Mouse (Mus musculus) T-helper 2 cell (primary cell): ENCODE measurements around the gene Sec14l1.

Experiments used
- in situ Hi-C: fragments of 300-600 bp; cut with MboI, MseI; formaldehyde crosslinking; loops from one replicate; pipeline ENCODE4 v1.15.1; 2025; ENCODE audit warnings: high pct_unique_total_duplicates

Gene Sec14l1

DNA sequence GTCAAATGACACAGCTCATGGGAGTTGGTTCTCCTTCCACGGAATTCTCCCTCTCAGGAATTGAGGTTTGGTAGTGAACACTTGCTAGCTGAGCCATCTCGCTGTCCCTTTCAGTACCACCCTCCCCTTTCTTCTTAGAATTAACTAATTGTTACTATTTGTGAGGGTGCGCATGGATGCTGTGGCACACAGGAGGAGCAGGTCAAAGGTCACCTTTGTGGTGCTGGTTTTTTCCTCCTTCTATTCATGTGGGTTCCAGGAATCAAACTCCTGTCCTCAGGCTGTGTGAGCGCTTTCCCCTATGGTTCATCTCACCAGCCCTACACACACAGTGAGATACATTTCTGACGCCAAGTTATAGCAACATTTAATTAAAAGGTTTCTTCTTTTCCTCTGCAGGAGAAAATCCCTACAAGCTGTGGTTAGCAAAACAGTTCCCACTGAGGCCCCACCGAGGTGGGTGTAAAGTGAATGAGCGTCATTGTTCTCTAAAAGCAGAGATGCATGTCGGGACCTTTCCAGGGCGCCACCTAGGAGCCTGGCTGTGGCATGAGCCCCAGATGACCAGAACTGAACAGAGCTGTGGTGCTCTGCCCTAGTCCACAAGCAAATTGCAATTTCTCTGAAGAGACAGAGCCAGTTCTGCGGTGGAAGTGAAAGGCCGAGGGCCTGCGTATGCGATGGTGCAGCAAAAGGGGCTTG, 8.2 kb upstream of the Sec14l1 start:
- in situ Hi-C loops, result no loop called here

DNA sequence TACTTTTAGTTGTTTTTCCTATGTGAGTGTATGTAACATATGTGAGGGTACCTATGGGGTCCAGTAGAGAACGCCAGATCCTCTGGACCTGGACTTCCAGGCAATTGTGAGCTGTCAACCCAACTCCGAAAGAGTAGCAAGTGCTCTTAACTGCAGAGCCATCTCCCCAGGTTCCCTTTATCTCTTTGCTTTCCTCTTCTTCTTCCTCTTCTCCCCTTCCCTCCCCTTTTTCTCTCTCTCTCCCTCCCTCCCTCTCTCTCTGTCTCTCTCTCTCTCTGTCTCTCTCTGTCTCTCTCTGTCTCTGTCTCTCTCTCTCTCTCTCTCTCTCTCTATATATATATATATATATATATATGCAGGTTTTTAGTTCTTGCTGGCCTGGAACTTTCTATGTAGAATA, 7.1 kb upstream of the Sec14l1 start:
- in situ Hi-C loops, result no loop called here

DNA sequence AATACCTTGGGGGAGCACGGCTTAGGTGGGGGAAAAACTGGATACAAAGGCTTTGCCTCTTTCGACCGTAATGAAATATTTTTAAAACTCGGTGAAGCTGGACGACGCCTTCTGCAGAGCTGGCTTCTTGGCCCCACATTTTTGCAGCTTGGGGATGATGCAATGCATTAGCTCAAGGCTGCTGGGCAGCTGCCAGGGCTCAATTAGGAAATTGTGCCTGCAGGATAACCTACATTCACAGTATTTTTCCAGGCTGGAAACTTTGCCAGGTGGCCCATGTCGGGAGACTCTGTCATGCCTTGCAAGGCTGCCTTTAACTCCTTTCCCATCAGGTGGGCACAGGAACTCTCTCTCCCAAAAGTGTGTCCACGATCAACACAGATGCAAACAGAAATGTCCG, 6.4 kb upstream of the Sec14l1 start:
- in situ Hi-C loops, result no loop called here

DNA sequence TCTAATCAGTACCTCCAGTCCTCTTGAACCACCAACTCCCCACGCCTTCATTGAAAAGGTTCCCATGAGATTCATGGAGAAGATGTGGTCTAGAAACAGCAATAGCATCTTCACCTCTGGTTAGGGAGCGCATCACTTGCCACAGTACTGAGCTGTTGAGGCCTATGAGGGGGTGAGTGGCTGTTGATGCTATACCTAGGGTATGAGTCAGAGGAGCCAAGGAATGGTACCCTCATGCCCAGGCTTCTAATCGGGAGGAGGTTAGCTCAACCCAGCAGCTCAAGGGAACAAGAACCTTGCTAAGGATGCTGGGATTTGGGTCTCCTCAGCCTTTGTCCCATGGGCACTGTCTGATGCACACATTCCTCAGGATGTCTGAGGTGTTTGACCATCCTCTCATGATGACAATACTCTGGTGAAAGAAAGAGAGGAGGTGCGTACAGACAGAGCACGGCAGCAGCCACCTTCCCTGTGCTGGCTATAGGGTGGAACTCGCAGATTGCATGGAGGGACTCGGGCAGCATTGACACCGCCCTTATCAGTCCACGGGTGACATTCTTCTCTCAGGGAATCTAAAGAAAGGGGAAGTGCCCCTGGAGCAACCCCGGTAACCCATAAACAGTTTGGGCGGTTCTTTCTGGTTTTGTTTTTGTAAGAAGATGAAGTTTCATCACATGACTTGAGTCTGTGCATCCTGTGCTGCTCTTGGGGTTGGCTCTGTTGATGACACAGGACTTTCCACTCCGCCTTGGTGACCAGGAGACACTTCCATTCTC, 5.6 kb upstream of the Sec14l1 start:
- in situ Hi-C loops, result no loop called here

DNA sequence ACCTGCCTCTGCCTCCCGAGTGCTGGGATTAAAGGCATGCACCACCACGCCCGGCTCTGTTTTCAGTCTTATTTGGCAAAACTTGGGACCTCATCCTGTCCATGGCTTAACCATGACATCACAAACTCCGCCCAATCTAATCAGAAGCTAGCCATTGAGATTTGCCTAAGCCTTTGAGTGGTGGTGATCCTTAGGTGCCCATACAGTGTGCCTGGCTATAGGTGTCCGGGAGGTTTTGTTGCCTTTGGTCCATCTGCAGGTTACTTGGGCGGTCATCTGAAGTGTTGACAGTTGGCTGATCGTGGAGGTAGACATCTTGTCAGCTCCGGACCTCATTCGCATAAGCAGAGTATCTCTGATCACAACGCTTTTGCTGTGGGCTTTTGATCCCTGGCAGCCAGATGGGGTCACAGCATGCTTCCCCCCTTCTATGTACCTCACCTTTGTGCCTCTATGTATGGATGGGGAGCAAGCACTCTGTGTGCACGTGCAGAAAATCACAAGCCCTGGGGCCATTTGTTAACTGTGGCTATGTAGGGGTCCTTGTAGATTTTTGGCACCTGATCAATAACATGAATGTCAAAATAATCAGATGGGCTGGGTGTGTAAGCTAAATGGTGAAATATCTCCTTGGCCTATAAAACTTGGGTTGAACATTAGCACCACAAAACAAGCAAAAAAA, 2.9 kb upstream of the Sec14l1 start:
- in situ Hi-C loops, result no loop called here

DNA sequence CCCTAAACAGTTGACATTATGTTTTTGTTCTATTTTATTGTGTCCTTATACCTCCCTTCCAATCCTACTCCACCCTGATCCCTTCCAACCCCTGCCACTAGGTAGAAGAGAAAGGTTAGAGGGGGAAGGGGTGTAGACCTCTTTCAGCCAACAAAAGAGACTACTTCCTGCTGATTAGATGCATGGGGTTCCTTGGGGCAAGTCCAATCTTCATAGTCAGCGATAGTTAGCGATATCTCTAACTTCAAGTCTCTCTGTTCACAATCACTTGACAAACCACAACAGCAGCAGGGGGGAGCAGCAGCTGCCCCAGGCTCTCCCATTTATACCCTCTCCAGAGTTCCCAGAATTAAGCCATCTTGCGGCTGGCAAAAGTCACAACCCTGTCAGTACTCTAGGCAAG, 2.3 kb upstream of the Sec14l1 start:
- in situ Hi-C loops, result no loop called here

DNA sequence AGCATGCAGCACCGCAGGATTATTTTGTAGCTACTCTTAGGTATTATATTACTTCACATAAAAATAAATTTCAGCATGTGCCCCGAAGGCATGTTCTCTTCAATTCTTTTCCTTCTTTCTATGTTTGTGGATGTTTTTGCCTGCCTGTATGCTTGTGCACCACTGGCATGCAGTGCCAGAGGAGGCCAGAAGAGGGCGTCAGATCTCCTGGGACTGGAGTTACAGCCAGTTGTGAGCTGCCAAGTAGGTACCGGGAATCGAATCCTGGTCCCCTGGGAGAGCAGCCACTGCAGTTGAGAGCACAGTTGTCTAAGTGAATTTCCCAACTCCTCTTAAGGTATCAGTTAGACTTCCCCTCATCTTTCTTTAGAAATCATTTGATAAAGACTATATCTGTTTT, 1.6 kb upstream of the Sec14l1 start:
- in situ Hi-C loops, result no loop called here

DNA sequence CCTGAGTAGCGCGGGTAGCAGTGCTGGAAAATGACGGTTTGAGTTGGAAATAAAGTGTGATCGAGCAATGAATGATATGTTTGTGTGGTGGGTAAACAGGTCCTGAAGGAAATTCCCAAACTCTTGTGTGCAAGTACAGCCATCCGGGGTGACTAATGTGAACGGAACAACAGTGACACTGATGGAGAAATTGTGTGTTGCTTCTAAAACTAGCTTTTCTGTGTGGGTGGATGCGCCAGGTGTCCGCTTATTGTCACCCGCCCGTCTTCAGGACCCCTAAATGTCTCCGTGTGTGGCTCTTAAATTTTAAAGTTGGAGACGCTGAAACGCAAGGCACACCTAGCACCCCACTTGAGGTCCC, 757 bp upstream of the Sec14l1 start:
- in situ Hi-C loops, result no loop called here

DNA sequence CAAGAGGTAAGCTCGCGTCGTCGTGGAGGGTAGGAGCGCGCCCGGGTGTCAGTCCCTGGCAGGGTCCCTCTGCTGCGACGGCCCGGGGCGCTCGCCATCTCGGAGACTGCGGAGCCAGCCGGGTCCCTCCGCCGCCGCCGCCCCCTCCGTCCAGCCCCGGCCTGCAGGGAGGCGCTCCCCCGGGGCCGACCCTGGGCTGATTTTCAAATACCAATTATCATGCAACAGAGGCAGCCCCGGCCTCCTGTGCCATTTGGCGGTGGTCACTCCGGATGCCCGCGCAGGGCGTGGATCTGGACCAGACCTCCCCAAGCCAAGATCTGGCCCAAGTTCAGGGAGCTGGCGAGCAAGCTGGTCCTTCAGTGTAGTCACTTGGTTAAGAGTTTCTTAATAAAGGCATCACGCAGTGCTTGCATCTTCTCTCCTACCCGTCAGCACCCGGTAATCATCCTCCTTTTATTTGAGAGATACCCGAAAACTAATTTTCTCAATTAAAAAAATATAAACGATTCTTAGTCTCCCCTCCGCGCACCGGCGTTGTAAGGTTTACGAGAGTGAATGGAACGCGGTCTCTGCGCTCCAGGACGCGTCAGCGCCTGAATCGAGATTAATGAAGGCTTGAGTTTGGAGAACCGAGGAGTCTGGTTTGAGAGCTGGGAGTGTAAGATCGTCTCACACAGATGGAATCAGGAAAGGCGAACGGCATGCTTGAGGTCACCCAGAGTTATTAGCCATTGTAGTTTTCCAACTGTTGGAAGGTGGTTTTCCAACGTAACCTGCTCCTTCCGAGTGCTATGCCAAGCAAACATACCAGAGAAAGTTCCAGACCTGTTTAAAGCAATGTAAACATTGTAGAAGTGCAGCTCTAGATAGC, 615 bp downstream of the Sec14l1 start:
- in situ Hi-C loops, result loop anchor here (5.0 kb wide), 1 partner anchor 33 kb away; no protein-coding TSS in a partner anchor

DNA sequence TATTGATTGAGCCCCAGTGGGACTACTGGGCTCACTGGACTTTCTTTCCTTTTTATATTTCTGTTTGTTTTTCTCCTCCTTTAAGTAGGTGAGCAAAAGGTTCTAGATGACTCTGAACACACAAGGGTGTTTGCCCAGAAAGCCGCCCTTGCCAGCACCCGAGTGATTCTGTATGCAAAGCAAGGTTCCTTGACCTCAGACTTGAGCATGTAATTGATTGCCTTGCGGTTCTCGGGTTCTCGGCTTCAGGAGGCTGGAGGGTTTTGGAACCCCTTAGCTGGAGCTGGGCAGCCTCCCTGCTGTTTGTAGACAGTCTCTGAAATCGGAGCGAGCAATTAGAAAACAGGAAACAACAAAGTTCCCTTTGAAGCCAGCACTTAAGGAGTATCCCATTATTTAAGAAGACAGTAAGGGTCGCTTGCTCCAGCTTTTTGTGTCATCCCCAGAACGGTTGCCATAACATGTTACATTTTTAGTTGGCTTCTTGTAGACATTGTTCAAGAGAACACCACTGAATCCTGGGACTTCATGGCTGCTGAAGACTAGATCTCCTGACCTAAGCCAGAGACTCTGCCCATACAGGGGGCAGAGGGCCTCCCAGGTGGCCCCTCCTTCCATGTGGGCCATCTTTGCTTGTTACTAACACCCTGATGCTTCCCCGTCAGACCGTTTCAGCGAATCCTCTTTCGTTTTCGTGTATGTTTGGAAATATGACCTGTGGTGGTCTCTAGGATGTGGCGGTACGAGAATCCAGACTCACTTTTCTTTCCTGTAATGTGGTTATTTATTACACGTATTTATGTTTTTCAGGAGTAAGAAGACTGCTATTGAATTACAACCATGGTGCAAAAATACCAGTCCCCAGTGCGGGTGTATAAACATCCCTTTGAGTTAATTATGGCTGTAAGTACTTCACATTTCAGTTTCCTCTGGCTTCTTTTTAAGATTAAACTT, 1.7 kb downstream of the Sec14l1 start:
- in situ Hi-C loops, result loop anchor here (5.0 kb wide), 1 partner anchor 34 kb away; no protein-coding TSS in a partner anchor

DNA sequence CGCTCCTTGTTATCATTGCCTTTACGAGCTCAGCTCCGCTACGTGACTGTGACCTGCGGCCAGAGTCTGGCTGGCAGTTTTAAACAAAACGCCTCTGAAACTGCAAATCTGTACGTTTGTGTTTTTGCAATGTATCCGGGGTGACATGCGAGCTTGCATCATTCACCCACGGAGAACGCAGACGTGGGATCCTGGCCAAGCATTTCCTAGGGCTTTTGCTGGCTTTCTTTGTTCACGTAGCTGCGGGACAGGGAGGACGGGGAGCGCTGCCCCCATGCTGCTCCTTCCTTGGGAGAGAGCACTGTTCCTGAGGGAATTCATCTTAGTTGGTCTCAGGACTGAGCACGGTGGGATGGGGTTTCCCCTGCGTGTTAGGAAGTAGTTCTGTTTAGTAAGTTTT, 2.4 kb downstream of the Sec14l1 start:
- in situ Hi-C loops, result loop anchor here (5.0 kb wide), 1 partner anchor 35 kb away; no protein-coding TSS in a partner anchor

DNA sequence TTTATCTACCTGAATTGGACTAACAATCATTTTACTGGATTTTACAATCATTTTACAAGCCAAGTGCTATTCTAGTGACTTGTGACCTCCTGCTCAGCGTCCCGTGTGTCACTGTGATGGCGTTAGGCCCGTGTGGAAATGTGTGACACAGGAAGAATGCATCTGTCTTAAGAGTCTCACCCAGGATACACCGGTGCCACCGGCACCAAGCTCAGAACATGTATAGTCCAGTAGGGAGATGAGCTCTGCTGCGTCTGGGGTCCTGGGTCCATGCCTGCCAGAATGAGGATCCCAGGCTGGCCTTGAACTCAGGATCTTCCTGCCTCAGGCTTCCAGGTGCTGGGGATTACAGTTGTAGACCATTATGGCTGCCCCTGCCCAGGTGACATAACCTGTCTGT, 2.8 kb downstream of the Sec14l1 start:
- in situ Hi-C loops, result loop anchor here (5.0 kb wide), 1 partner anchor 35 kb away; no protein-coding TSS in a partner anchor

DNA sequence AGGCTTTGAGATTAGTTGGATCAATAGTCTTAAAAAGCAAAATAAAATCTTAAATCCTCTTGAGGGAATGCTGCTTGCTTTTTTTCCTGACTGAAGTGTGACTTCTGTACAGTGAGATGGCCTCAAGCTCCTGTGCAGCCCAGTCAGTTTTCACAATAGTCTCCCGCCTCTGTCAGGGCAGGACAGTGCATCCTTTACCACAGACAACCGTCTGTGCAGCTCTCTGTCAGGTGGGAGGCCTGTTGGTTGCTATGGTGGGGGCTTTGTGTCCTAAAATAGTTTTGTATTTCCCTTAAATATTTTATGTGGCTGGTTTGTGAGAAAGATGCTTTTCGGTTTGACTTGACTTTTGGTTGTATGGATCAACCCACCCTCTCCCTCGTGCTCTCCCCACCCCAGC, 3.3 kb downstream of the Sec14l1 start:
- in situ Hi-C loops, result loop anchor here (5.0 kb wide), 1 partner anchor 36 kb away; no protein-coding TSS in a partner anchor

DNA sequence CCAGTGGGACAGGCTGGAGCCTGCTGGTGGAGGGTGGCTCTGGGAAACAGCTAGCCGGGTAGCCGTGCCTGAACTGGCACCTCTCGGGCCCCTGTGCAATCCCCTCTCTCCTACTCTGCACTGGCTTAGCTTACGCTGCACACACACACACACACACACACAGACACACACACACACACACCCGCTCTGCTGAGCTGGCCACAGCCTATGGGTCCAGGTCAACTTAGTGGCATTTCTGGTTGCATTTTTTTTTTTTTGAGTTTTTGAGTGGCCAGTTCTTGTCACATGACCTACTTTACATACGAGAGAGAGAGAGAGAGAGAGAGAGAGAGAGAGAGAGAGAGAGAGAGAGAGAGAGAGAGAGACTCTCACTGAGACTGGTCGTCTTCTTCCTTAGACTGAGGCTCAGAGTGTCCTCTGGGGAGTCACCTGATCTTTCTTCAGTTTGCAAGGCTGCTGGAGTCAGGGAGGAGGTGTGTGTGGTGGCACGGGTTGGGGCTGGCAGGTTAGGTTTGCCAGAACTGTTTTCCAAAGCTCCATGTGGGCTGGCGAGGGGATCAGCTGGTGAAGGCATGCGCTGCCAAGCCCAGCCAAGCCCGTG, 3.9 kb downstream of the Sec14l1 start:
- in situ Hi-C loops, result loop anchor here (5.0 kb wide), 1 partner anchor 37 kb away; no protein-coding TSS in a partner anchor

DNA sequence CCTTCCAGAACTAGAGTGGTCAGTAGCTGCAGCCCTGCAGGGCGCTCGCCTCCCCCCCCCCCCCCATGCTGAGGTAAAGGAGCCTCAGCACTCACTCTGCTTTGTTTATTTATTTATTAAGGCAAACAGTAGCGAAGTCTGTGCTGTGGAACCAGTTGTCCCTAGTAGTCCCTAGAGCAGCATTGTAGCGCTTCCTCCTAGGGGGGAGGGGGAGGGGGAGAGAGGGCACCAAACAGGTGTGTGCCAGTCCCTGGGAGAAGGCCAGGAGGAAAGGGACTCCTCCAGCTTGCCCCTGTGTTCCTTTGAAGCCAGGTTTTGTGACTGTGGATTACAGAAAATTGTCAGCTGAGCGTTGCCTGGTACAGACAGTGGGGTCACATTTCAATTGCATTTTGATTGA, 4.8 kb downstream of the Sec14l1 start:
- in situ Hi-C loops, result loop anchor here (5.0 kb wide), 1 partner anchor 37 kb away; no protein-coding TSS in a partner anchor

DNA sequence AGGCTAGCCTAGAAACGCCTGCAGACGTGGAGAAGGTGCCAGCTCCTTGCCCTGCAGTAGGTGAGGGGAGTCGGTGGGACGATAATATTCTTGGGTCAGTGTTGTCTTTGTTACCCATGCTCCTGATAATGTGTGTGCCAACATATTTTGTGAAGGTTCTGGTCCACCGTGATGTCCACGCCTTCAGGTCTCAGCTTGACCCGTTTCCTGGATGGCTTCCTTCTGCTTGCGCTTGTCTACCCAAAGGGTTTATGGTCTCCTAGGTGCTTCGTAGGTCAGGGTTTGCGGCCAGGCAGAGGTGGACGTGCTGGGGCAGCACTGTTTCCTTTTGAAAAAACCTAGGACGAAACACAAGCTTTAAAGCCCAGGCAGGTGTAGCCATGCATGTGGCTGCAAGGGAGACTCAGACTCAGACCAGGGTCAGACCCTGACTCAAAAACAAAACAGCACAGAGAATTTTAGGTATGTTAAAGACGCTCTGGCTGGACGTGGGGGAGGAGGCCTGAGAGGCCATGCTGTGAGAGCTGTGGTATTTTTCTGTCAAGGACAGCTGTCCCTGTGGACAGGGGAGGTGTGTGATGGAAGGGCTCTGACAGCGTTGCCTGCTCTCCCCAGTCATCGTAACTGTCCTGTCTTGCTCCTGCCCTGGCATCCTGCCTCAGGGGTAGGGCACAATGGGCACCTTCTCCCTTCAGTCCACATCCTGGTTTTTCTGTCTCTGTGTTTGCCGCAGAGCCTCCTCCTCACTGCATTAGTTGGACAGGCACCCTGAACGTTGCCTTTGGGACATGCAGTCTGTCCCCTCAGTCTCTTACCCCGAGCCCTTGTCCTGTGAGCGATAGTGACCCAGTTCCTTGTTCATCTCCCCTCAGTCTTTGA, 5.6 kb downstream of the Sec14l1 start:
- in situ Hi-C loops, result no loop called here

DNA sequence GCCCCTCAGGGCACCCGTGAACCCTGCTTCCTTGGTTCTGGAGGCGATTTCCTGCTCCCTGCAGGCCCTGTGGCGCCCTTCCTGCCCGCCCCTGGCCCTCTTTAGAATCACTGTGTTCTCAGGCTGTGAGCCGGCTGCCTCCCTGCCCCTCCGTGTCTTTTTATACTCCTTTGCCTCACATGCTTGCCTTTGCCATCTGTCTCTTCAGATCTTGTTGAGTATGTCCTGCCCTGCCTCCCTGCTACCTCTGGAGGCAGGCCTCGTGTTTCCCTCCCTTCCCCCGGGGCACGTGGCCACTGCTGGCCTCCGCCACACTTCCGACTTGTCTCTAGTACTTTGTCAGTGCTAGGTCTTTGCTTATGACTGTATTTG, 6.2 kb downstream of the Sec14l1 start:
- in situ Hi-C loops, result no loop called here

DNA sequence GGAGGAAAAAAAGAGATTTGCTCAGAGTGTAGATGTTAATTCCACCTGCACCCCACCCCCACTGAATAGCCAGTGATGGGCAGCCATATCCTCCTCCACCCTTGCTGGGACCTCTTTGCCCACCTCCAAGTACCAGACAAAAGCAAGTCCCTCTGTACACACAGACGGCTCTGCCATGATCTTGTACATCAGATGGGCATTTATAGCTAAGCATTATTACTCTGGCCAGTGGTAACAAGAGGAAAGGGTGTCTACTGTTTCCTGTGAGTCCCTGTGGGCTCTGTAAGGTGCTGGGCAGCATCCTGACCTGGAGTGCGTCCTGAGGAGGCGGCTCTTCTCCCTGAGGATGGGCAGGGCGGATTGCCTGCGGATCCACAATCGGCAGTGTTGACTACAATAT, 7.0 kb downstream of the Sec14l1 start:
- in situ Hi-C loops, result no loop called here
